Mouse (Mus musculus) CH12.LX (cell line): ENCODE measurements at regions not wholly inside any gene's neighbourhood (a gene's known extent, or its start where the extent isn't known, plus 50 kb on each side); places are given as distances from the start of the nearest gene placed in this dataset.

Experiments used
- DNase-seq: peaks from one replicate; pipeline ENCODE4 v3.0.0-alpha.2; 2013; ENCODE audit errors: extremely low read depth
- H3K27ac ChIP-seq: 2 replicates; pipeline ENCODE4 v1.5.1; 2012; ENCODE audit warnings: low read depth, mild to moderate bottlenecking, control low read depth, moderate library complexity; ENCODE audit not compliant: insufficient read depth
- H3K27me3 ChIP-seq: replicated peaks from 2 replicates; pipeline ENCODE3; 2012; ENCODE audit warnings: inconsistent platforms
- H3K36me3 ChIP-seq, 2 experiments: replicated peaks in 1 of 2; 2 replicates each; pipeline versions ENCODE3 to v1.6.1; 2012; ENCODE audit warnings: inconsistent platforms in 1 of 2, low read length in 1 of 2, mild to moderate bottlenecking in 1 of 2, mixed read lengths in 1 of 2, moderate library complexity in 1 of 2; ENCODE audit not compliant: control insufficient read depth in 1 of 2, insufficient read depth in 1 of 2
- H3K4me1 ChIP-seq, 2 experiments: 2 replicates each; pipeline ENCODE4 v1.6.1; 2012; ENCODE audit warnings: inconsistent platforms in 1 of 2, moderate library complexity in 1 of 2; ENCODE audit not compliant: insufficient read depth in 2 of 2, control insufficient read depth in 1 of 2
- H3K4me2 ChIP-seq: 2 replicates; pipeline ENCODE4 v1.6.1; 2012; ENCODE audit warnings: low read depth, mild to moderate bottlenecking, control low read depth; ENCODE audit not compliant: poor library complexity, insufficient read depth, severe bottlenecking
- H3K4me3 ChIP-seq, 3 experiments: fragments of 150-350 bp in 1 of 3; sonication (generic) in 1 of 3; replicated peaks in 1 of 3; 2 replicates each; pipeline versions ENCODE3 to v1.5.1; 2011 to 2012; ENCODE audit warnings: low read depth in 2 of 3, low read length in 2 of 3, mild to moderate bottlenecking in 2 of 3, moderate library complexity in 2 of 3, control low read depth in 1 of 3, improper control_type of control experiment in 1 of 3, inconsistent platforms in 1 of 3, mixed read lengths in 1 of 3; ENCODE audit not compliant: poor library complexity in 1 of 3
- H3K79me2 ChIP-seq: replicated peaks from 2 replicates; pipeline ENCODE4 v1.6.1; 2012; ENCODE audit warnings: mild to moderate bottlenecking, moderate library complexity; ENCODE audit not compliant: control insufficient read depth, poor library complexity, insufficient read depth, severe bottlenecking; ENCODE audit errors: extremely low read depth
- H3K9ac ChIP-seq: 2 replicates; pipeline ENCODE4 v1.6.1; 2012; ENCODE audit warnings: low read depth, mild to moderate bottlenecking, control low read depth, moderate library complexity; ENCODE audit not compliant: insufficient read depth
- H3K9me3 ChIP-seq: replicated peaks from 2 replicates; pipeline ENCODE3; 2012; ENCODE audit warnings: low read length, inconsistent platforms, mixed read lengths
- BHLHE40 ChIP-seq: IDR thresholded peaks from 2 replicates; pipeline ENCODE4 v1.6.1; 2011; ENCODE audit warnings: mild to moderate bottlenecking, low read depth, low read length, improper control_type of control experiment
- CHD1 ChIP-seq: IDR thresholded peaks from 2 replicates; pipeline ENCODE4 v1.6.1; 2012; ENCODE audit warnings: low read depth, low read length, improper control_type of control experiment, inconsistent platforms
- CHD2 ChIP-seq: IDR thresholded peaks from 2 replicates; pipeline ENCODE4 v1.6.1; 2011; ENCODE audit warnings: low read length, improper control_type of control experiment
- CTCF ChIP-seq, 2 experiments: IDR thresholded peaks in 1 of 2; conservative IDR thresholded peaks in 1 of 2; 2 replicates each; pipeline ENCODE4 v1.5.1; 2011 to 2012; ENCODE audit warnings: low read depth in 2 of 2, low read length in 2 of 2, improper control_type of control experiment in 1 of 2, inconsistent platforms in 1 of 2, mild to moderate bottlenecking in 1 of 2, moderate library complexity in 1 of 2
- EP300 ChIP-seq: IDR thresholded peaks from 2 replicates; pipeline ENCODE4 v1.6.1; 2011; ENCODE audit warnings: low read length, improper control_type of control experiment
- GABPA ChIP-seq: IDR thresholded peaks from 2 replicates; pipeline ENCODE4 v1.6.1; 2012; ENCODE audit warnings: low read depth, low read length, improper control_type of control experiment, inconsistent platforms; ENCODE audit not compliant: insufficient replicate concordance
- HCFC1 ChIP-seq: IDR thresholded peaks from 2 replicates; pipeline ENCODE4 v1.6.1; 2012; ENCODE audit warnings: low read depth, mild to moderate bottlenecking, inconsistent platforms, low read length, improper control_type of control experiment
- IRF4 ChIP-seq: IDR thresholded peaks from 2 replicates; pipeline ENCODE4 v1.6.1; 2014; ENCODE audit warnings: low read depth, mild to moderate bottlenecking, inconsistent platforms, low read length, improper control_type of control experiment
- JUND ChIP-seq: conservative IDR thresholded peaks from 2 replicates; pipeline ENCODE4 v1.6.1; 2011; ENCODE audit warnings: low read depth, low read length, improper control_type of control experiment
- MAX ChIP-seq: IDR thresholded peaks from 2 replicates; pipeline ENCODE4 v1.6.1; 2011; ENCODE audit warnings: low read length, improper control_type of control experiment
- MAZ ChIP-seq: IDR thresholded peaks from 2 replicates; pipeline ENCODE4 v1.6.1; 2012; ENCODE audit warnings: low read depth, mild to moderate bottlenecking, inconsistent platforms, low read length, improper control_type of control experiment, moderate library complexity
- PAX5 ChIP-seq: IDR thresholded peaks from 2 replicates; pipeline ENCODE4 v1.6.1; 2012; ENCODE audit warnings: low read length, inconsistent platforms, mixed read lengths
- POLR2AphosphoS2 ChIP-seq: IDR thresholded peaks from 2 replicates; pipeline ENCODE4 v1.6.1; 2011; ENCODE audit warnings: low read depth, low read length, improper control_type of control experiment
- RAD21 ChIP-seq: IDR thresholded peaks from 2 replicates; pipeline ENCODE4 v1.6.1; 2011; ENCODE audit warnings: low read depth, mild to moderate bottlenecking, low read length, improper control_type of control experiment, moderate library complexity
- RCOR1 ChIP-seq: conservative IDR thresholded peaks from 2 replicates; pipeline ENCODE4 v1.6.1; 2012; ENCODE audit warnings: low read depth, mild to moderate bottlenecking, inconsistent platforms, low read length, improper control_type of control experiment
- SMC3 ChIP-seq: IDR thresholded peaks from 2 replicates; pipeline ENCODE4 v1.6.1; 2011; ENCODE audit warnings: low read depth, low read length, improper control_type of control experiment
- TBP ChIP-seq: conservative IDR thresholded peaks from 2 replicates; pipeline ENCODE4 v1.6.1; 2011; ENCODE audit warnings: low read depth, low read length, improper control_type of control experiment
- UBTF ChIP-seq: IDR thresholded peaks from 2 replicates; pipeline ENCODE4 v1.6.1; 2012; ENCODE audit warnings: low read depth, mild to moderate bottlenecking, inconsistent platforms, low read length, improper control_type of control experiment, moderate library complexity
- USF1 ChIP-seq: IDR thresholded peaks from 2 replicates; pipeline ENCODE4 v1.6.1; 2014; ENCODE audit warnings: low read depth, mild to moderate bottlenecking, inconsistent platforms, low read length, improper control_type of control experiment
- USF2 ChIP-seq: conservative IDR thresholded peaks from 2 replicates; pipeline ENCODE4 v1.6.1; 2011; ENCODE audit warnings: low read depth, low read length, improper control_type of control experiment
- ZC3H11A ChIP-seq: IDR thresholded peaks from 2 replicates; pipeline ENCODE4 v1.6.1; 2012; ENCODE audit warnings: low read depth, mild to moderate bottlenecking, inconsistent platforms, low read length, improper control_type of control experiment
- ZKSCAN1 ChIP-seq: IDR thresholded peaks from 2 replicates; pipeline ENCODE4 v1.6.1; 2012; ENCODE audit warnings: low read depth, inconsistent platforms, low read length, improper control_type of control experiment, borderline replicate concordance
- dilution Hi-C: fragments of 300-500 bp; cut with MboI; formaldehyde crosslinking; loops from 2 replicates; pipeline ENCODE4 v1.14.3; 2020; ENCODE audit warnings: low sequenced_read_pairs; ENCODE audit not compliant: extremely low pct_unique_long_range_greater_than_20kb, extremely low pct_ligation_motif_present
- in situ Hi-C: fragments of 300-500 bp; cut with MboI; formaldehyde crosslinking; loops from 3 replicates; pipeline ENCODE4 v1.14.3; 2019; ENCODE audit warnings: low sequenced_read_pairs, low pct_ligation_motif_present, low pct_unique_long_range_greater_than_20kb, mixed read lengths

- Histone ChIP-seq H3K4me1 (no peaks in the 10 kb centered on the region), H3K27me3 (no peaks in the 10 kb centered on the region), H3K9ac (no peak overlapping the region), H3K79me2 (no peaks in the 10 kb centered on the region), H3K4me2 (no peak overlapping the region), H3K9me3 (no peaks in the 10 kb centered on the region), H3K27ac (no peak overlapping the region), H3K4me3 (no peak overlapping the region), H3K36me3 (no peaks in the 10 kb centered on the region)
- in situ Hi-C loops (no loop called here), dilution Hi-C loops (no loop called here)
- TF ChIP-seq USF2 (no peak), CHD2 (no peak), EP300 (no peak), POLR2AphosphoS2 (no peak), TBP (no peak), RCOR1 (no peak)
- no peak for DNase-seq
Measured at GRCm38 (mm10) chr13:83879561-83879960, 342.5 kb upstream of the Tmem161b start.

GRCm38 (mm10) chr13:83880305-83880704, 341.8 kb upstream of the Tmem161b start:
- in situ Hi-C loops: no loop called here
- DNase-seq: no peak

GRCm38 (mm10) chr13:83880772-83881171, 341.3 kb upstream of the Tmem161b start:
- no peak for TF ChIP-seq IRF4
- TF ChIP-seq SMC3: no peak
- TF ChIP-seq TBP: no peak
- no peak for TF ChIP-seq PAX5
- TF ChIP-seq JUND: no peak
- no peak for TF ChIP-seq BHLHE40
- TF ChIP-seq ZC3H11A: no peak
- no peak for TF ChIP-seq USF1
- no peak for TF ChIP-seq RAD21
- no peak for TF ChIP-seq MAX
- TF ChIP-seq GABPA: no peak
- no peak for TF ChIP-seq HCFC1
- TF ChIP-seq POLR2AphosphoS2: no peak
- TF ChIP-seq CHD1: no peak
- TF ChIP-seq UBTF: no peak
- TF ChIP-seq MAZ: no peak
- no peak for TF ChIP-seq CTCF (conservative IDR thresholded peaks at IDR 0.05 in 1 of 2, IDR thresholded peaks at IDR 0.05 in 1 of 2; ENCODE audit: low read depth in 2 of 2, low read length in 2 of 2)
- TF ChIP-seq, all 38 proteins: peak for 0

More at GRCm38 (mm10) chr13:83880305-83880704, 341.8 kb upstream of the Tmem161b start:
- H3K9me3 ChIP-seq: no peaks in the 10 kb centered on the region
- dilution Hi-C loops: no loop called here
- no peaks in the 10 kb centered on the region for H3K36me3 ChIP-seq
- H3K4me2 ChIP-seq: no peak overlapping the region
- H3K79me2 ChIP-seq: no peaks in the 10 kb centered on the region
- no peak for TF ChIP-seq CHD1
- no peak for TF ChIP-seq ZC3H11A
- TF ChIP-seq ZKSCAN1: no peak
- no peak overlapping the region for H3K4me3 ChIP-seq
- H3K9ac ChIP-seq: no peak overlapping the region
- no peak overlapping the region for H3K27ac ChIP-seq
- H3K4me1 ChIP-seq: no peaks in the 10 kb centered on the region
- no peaks in the 10 kb centered on the region for H3K27me3 ChIP-seq

More at GRCm38 (mm10) chr13:83880772-83881171, 341.3 kb upstream of the Tmem161b start:
- H3K36me3 ChIP-seq: no peaks in the 10 kb centered on the region
- H3K27me3 ChIP-seq: no peaks in the 10 kb centered on the region
- H3K4me3 ChIP-seq: no peak overlapping the region
- in situ Hi-C loops (no loop called here), dilution Hi-C loops (no loop called here)
- no peak overlapping the region for H3K9ac ChIP-seq
- no peak overlapping the region for H3K27ac ChIP-seq
- H3K4me2 ChIP-seq: no peak overlapping the region
- no peaks in the 10 kb centered on the region for H3K79me2 ChIP-seq
- no peak for DNase-seq
- H3K4me1 ChIP-seq: no peaks in the 10 kb centered on the region
- no peaks in the 10 kb centered on the region for H3K9me3 ChIP-seq
